Mouse (Mus musculus) macrophage (primary cell): Measurements from ENCODE around the gene Fkbp1a. TPM values are rescaled to one million over a fixed set of nuclear protein-coding genes. Genes with fewer than 3 reads are reported as not detected.

ENCODE experiments used
- H3K27ac ChIP-seq: fragments of 350-480 bp; formaldehyde crosslinking; 2 replicates; pipeline ENCODE4 v1.9.0; 2021
- H3K36me3 ChIP-seq: fragments of 350-480 bp; formaldehyde crosslinking; 2 replicates; pipeline ENCODE4 v1.9.0; 2021; ENCODE audit errors: inconsistent target
- H3K4me3 ChIP-seq: fragments of 350-480 bp; formaldehyde crosslinking; 2 replicates; pipeline ENCODE4 v1.9.0; 2021; ENCODE audit errors: inconsistent target
- H3K79me2 ChIP-seq: fragments of 350-480 bp; formaldehyde crosslinking; 2 replicates; pipeline ENCODE4 v1.9.0; 2021; ENCODE audit errors: inconsistent target
- WGBS: methylation state at CpG from one replicate; pipeline ENCODE4 v1.1.7; 2026; ENCODE audit warnings: inconsistent platforms; ENCODE audit not compliant: missing documents; 5-methylcytosine and 5-hydroxymethylcytosine counted together
- polyA plus RNA-seq: library from polyadenylated mRNA; stranded (reverse); fragments of 250-400 nt; gene quantifications from 3 replicates; pipeline ENCODE4 v1.2.4, GENCODE M21; 2018; ENCODE audit warnings: inconsistent platforms

The Fkbp1a gene
- polyA plus RNA-seq, 1 experiment from 2014 or later, result 151 TPM

DNA sequence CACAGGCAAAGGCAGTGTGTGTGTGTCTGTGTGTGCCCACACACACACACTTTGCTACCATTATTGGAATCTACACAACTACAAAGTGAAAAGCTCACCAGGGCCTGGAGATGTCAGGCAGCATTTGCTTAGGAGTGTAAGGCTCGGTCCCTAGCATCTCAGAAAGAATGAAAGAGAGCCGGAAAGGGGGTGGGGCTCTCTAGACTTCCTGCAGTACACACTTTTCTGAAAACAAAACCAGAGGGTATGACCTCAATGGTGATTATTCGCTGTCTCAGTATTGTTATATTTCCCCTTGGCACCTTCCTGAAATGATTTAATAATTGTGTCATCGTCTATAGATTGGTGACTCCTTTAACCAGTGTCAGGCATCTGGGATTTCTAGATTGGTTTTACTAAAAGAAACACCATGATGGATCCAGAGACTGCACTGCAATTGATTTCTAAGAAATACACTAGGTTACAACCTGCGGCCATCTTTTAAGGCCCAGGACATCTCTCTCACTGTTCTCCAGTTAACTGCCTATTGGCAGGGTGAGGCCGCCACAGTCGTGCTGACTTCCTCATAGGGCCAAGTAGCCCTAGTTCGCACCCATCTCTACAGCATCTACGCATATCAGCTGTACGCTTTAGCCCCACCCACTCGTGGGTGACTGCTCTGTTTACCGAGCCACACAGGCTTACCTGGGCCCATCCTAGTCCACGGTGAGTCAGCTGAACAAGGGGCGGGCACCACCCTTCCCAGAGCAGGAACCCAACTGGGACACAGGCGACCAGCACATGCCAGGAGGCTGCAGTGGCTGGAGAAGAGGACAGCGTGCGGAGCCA, 29.8 kb downstream of the Fkbp1a start, which contains the start of gene Sdcbp2:
Gene Sdcbp2 (plus strand): TSS at position 750 of the 828 bp plus-strand sequence.
- Histone ChIP-seq H3K36me3 (no peaks in the 10 kb centered on the region), H3K4me3 (no peak within 1 kb of the TSS), H3K27ac (no peak within 1 kb of the TSS), H3K79me2 (no peaks in the 10 kb centered on the region)
- WGBS, result 71% methylated on average over 17 of the region's 17 CpGs

DNA sequence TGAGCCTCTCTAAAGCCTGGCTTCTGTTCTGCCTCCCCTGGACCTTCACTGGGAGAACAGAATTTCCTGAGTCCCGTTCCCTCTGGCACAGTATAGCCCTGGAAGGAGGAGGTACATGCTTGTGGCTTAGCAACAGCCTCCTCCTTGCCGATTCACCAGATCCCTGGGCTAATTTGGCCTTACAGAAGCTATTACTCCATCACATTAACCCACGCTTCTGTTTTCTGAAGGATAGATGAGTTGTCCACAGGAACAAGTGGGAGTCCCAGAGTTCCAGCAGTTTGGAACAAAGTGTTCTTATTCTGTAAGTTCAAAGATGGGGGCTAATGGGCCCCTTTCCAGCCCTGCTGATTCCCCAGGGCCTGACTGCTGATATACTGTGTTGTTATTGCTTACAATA, 31.4 kb downstream of the Fkbp1a start:
- no peak overlapping the region for H3K4me3 ChIP-seq
- 96% methylated on average over 3 of the region's 3 CpGs for WGBS
- H3K79me2 ChIP-seq, result no peaks in the 10 kb centered on the region
- H3K36me3 ChIP-seq, result no peaks in the 10 kb centered on the region
- H3K27ac ChIP-seq, result no peak overlapping the region

DNA sequence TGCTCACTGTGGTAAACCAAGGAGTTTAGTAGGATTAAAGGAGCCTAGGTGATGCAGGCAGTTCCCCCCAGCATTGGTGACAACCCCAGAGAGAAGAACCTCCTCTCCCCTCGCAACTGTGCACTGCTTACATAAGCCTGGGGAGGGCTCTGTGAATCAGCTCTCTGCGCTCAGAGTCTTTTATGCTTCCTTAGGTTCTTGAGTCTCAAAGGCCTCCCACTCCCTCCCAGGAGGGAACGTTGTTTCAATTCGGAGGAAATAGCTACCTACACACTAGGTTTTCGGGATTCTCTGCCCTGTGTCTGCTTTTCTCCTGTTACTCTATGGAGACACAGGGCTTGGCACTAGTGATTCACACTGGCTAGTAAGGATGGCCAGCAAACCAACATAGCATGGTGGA, 32.3 kb downstream of the Fkbp1a start:
- no peaks in the 10 kb centered on the region for H3K36me3 ChIP-seq
- H3K27ac ChIP-seq, result no peak overlapping the region
- no peaks in the 10 kb centered on the region for H3K79me2 ChIP-seq
- no peak overlapping the region for H3K4me3 ChIP-seq
- WGBS, result 90% methylated on average over 5 of the region's 5 CpGs

DNA sequence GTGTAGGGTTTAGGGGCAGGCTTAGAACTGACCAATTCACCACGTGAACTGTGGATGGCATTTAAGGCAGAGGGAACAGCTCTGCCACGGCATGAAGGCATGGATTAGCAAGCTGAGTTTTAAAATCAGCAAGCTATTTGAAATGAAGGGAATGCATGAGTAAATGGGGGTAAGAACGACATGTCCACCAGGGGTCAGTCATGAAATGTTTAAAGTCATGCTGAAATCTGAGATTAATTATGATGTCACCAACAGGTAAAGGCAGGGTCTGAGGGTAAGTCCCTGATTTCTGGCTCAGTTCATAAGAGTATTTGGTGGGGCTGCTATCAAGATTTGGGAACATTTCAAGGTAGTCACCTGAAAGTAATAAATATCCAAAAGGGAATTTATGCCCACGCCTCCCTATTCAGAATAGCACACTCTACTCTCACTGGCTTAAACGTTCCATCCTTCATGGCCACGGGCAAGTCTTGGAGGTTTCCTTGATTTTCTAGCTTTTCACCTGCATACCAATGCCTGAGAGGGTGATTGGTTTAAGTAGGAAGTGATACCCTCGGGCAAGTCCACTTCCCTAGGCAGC, 32.9 kb downstream of the Fkbp1a start:
- Histone ChIP-seq H3K4me3 (peak overlapping the region; percentile 44; the same call in 1 of the 2 replicates), H3K36me3 (no peaks in the 10 kb centered on the region), H3K27ac (no peak overlapping the region), H3K79me2 (no peaks in the 10 kb centered on the region)
- 29% methylated on average over 7 of the region's 7 CpGs for WGBS

DNA sequence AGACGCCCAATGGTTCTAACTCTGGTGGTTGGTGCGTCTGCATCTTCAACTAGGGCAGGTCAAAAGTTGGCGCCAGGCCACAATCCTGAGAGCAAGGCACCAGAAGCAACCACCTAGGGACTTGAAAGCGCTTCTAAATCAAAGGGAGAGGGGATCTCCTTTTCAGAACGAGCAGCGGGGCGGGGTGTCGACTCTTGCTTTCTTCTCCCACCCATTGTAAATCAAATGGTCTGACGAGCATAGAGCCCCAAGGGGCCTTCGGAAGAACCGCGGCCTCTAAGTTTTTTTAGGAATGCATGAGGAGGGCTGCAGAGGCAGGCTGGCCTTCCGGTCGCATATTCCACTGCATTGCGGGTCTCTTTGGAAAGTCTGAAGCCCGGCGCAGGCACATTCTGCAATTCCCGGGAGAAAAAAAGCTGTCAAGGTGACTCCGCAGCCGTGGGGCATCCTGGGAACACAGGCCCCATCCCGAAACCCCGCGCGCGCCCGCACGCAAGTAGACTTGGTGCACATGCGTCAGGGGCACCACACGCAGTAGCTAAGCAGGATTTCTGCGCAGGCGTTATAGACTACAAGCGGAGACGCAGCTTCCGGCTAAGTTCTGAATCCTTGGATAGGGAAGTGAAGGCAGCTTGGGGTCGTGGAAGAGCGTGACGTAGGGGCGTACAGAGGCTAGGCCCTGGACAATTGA, 33.6 kb downstream of the Fkbp1a start:
- peak overlapping the region; percentile 44 for H3K4me3 ChIP-seq
- no peaks in the 10 kb centered on the region for H3K79me2 ChIP-seq
- H3K36me3 ChIP-seq, result no peaks in the 10 kb centered on the region
- WGBS, result 2% methylated on average over 38 of the region's 38 CpGs
- peak overlapping the region; percentile 27; the same call in 1 of the 2 replicates for H3K27ac ChIP-seq

DNA sequence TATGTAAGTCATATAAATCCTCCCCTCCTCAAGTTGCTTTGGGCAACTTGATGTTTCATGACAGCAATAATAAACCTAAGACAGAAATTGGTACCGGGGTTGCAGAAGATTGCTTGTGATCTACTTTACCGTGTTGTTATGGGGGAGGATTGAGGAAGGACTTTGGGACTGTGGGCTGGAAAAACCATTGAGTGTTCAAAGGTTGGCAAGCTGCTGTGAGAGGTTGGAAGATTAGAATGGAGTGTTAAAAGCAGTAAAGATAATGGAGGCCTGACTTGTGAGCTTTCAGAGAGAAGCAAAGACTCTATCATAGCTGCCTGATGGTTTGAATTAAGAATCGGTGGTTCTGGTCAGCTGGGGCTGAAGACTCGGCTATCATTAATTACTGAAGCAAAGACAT, 36.9 kb downstream of the Fkbp1a start:
- no peak overlapping the region for H3K4me3 ChIP-seq
- no peaks in the 10 kb centered on the region for H3K79me2 ChIP-seq
- WGBS, result 90% methylated on average over 4 of the region's 4 CpGs
- no peak overlapping the region for H3K27ac ChIP-seq
- H3K36me3 ChIP-seq, result no peaks in the 10 kb centered on the region

DNA sequence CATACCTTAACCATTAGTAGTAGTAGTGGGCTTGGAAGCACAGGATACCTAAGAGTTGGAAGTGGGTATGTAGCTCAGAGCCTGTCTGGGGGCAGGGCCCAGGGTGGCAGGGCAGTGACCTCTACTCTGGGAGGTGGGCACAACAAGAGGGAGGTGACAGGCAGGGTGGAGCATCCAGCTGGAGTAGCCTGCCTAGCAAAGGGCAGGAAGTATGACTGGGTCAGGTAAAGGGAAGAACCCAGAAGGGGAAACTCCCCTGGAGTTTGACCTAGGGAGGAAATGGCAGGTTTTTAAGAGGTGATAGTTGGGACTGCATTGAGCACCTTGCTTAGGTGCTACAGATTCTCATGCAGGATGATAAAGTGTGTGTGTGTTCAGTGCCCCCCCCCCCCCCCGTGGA, 38.7 kb downstream of the Fkbp1a start:
- Histone ChIP-seq H3K4me3 (no peak overlapping the region), H3K27ac (no peak overlapping the region), H3K79me2 (no peaks in the 10 kb centered on the region), H3K36me3 (no peaks in the 10 kb centered on the region)
- WGBS, result 57% methylated on average over 1 of the region's 1 CpGs

DNA sequence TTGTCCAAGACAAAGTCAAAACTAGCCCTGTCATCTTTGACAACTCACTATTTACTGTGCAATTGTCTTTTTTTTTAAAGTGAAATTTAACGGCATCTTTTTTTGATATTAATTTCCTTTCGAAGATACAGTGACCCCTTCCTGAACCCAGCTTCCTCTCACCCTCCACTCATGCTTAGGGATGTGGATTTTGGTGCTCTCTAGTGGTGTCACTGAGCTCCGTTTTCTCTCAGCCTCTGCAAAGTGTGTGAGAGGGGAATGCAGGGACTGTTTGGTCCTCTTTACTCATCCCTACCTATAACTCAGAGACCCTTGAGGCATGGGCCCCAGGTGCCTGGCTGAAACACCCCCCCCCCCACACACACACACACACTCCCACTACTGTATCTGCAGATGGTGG, 43.7 kb downstream of the Fkbp1a start:
- WGBS, result 23% methylated on average over 3 of the region's 3 CpGs
- no peak overlapping the region for H3K27ac ChIP-seq
- no peak overlapping the region for H3K4me3 ChIP-seq
- no peaks in the 10 kb centered on the region for H3K36me3 ChIP-seq
- H3K79me2 ChIP-seq, result no peaks in the 10 kb centered on the region

DNA sequence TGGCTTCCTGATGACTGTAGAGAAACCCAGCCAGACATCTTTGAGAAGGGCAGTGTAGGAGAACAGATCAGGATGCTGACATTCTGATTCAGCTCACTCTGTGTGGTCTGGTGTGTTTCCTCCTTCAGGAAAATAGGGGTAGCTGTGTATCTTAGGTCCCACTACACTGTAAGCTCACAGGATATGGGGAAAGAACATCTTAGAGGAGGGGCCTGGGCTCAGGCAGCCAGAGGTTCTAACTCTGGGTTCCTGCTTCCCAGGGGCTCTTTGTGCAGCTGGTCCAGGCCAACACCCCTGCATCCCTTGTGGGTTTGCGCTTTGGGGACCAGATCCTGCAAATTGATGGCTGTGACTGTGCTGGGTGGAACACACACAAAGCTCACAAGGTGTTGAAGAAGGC, 44.5 kb downstream of the Fkbp1a start:
- Histone ChIP-seq H3K36me3 (no peaks in the 10 kb centered on the region), H3K27ac (no peak overlapping the region), H3K4me3 (no peak overlapping the region), H3K79me2 (no peaks in the 10 kb centered on the region)
- 69% methylated on average over 1 of the region's 1 CpGs for WGBS

DNA sequence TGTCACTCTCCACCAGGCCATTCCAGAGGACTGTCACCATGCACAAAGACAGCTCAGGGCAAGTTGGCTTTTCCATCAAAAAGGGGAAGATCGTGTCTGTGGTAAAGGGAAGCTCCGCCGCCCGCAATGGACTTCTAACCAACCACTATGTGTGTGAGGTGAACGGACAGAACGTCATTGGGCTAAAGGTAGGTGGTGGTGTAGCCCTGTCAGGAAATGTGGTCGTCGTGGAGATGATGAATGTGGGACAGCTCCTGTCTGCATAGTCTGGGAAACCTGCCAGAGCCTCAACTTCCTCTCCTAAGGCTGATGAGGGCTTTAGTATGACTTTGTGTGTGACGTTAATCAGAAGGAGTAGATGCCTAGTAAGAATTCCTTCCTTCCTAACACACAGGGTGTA, 45.0 kb downstream of the Fkbp1a start:
- Histone ChIP-seq H3K36me3 (no peaks in the 10 kb centered on the region), H3K27ac (no peak overlapping the region), H3K4me3 (no peak overlapping the region), H3K79me2 (no peaks in the 10 kb centered on the region)
- 1% methylated on average over 9 of the region's 9 CpGs for WGBS

DNA sequence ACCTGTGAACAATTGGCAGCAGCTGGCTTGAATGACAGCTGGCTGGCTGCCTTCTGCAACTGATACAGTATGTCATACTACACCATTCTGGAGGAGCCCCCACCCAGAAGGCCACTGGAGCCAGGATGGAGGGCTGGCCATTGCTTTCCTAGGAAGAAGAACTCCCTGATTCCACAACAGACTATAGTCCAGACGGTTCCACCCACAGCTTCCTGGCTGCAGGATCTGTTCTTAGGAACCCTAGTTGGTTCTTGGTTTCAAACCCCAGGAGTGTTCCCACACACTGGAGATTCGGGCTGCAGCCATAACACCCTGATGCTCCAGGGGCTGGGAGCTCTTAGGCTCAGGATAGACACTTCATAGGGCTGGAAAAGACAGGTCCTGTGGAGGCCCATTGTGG, 55.8 kb downstream of the Fkbp1a start:
- Histone ChIP-seq H3K36me3 (no peaks in the 10 kb centered on the region), H3K79me2 (no peaks in the 10 kb centered on the region), H3K27ac (no peak overlapping the region), H3K4me3 (no peak overlapping the region)
- 87% methylated on average over 2 of the region's 2 CpGs for WGBS

DNA sequence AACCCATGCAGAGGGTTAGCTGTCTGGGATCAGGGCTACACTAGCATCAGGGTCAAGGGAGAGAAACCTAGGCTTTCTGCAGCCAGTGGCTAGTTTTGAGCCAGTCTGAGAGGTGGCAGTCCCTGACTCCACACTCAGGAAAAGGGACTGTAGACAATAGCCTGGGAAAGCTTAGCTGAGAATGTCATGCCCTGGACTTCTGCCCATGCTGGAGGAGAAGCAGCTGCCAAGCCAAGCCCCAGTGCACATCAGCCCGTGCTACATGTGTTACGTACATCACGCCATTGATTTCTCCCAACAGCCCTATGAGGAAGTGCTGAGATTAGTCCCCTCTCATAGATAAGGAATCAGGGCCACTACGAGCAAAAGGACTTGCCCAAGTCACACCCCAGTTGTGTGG, 59.8 kb downstream of the Fkbp1a start:
- H3K36me3 ChIP-seq, result no peaks in the 10 kb centered on the region
- 73% methylated on average over 4 of the region's 4 CpGs for WGBS
- no peak overlapping the region for H3K27ac ChIP-seq
- H3K79me2 ChIP-seq, result no peaks in the 10 kb centered on the region
- no peak overlapping the region for H3K4me3 ChIP-seq

DNA sequence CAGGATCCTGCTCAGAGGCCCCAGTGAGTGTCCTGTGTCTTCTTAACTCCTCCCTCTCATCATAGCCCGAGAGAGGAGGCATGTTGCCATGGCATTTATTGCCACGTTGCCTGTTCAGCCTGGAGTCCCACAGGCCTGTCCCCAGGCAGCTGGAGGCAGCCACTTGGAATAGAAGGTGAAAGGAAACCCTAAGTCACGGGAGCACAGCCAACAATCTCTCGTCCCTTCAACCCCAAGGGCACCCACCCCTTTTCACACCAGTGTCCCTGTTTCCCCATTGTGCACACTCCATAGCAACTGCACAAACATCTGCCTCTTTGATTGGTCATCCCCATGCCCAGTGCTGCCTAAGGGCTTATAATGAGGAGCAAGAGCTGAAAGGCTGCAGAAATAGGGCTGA, 61.3 kb downstream of the Fkbp1a start:
- 85% methylated on average over 4 of the region's 4 CpGs for WGBS
- Histone ChIP-seq H3K36me3 (no peaks in the 10 kb centered on the region), H3K27ac (no peak overlapping the region), H3K79me2 (no peaks in the 10 kb centered on the region), H3K4me3 (no peak overlapping the region)

DNA sequence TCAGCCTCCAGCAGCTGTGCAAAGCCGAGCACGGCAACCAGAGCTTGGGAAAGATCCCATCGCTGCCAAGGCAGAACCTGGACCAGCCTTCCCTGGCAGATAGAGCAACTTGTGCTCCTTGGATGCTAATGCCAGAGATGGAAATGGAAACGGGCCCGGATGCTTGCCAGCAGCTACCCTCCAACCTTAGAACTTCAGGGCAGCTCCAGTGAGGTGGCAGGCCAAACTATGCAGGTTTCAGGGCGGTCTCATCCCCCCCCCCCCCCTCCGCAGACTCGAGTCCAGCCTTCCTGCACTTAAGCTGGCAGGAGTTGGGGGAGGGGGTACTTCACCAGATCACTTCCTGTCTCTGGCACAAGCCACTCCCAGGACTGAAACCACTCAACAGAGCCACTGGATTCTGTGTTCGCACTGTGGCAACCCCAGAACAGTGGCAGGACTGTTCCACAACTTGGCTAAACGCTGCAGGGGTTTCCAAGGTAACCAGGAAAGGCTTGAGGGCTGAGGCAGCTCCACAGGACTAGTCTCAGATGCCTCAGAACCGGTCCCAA, 63.2 kb downstream of the Fkbp1a start:
- H3K79me2 ChIP-seq, result no peaks in the 10 kb centered on the region
- no peaks in the 10 kb centered on the region for H3K36me3 ChIP-seq
- H3K27ac ChIP-seq, result no peak overlapping the region
- 40% methylated on average over 9 of the region's 11 CpGs for whole genome bisulfite sequencing
- H3K4me3 ChIP-seq, result no peak overlapping the region

DNA sequence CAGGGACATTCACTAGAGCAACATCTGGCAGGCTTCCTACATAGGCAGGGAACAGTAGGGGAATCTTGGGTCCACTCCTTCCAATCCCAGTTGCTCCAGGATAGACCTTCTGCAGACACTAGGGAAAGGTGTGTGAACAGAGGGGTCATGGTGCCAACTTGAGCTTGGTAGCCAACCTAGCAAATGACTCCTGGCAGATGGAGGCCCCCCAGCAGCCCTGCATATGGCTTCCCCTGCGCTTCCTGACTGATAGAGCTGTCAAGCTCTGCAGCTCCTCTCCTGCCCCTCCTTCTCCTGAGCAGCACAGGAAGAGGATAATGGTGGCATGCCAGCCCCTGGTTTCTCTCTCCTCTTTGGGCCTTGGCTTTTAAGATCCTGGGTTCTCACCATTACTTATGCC, 66.2 kb downstream of the Fkbp1a start:
- H3K27ac ChIP-seq, result no peak overlapping the region
- no peak overlapping the region for H3K4me3 ChIP-seq
- no peaks in the 10 kb centered on the region for H3K36me3 ChIP-seq
- H3K79me2 ChIP-seq, result no peaks in the 10 kb centered on the region
- WGBS, result 67% methylated on average over 1 of the region's 1 CpGs
